Mouse (Mus musculus) inflammation-experienced regulatory T-cells (primary cell): ENCODE results near the gene Olfr351. TPM values are rescaled to one million over a fixed set of nuclear protein-coding genes. Genes with fewer than 3 reads are reported as not detected.

ENCODE experiments used
- polyA plus RNA-seq, 2 experiments: library from polyadenylated mRNA; unstranded; fragments of 100-300 nt; shearing (Covaris generic); gene quantifications; one replicate each; pipeline ENCODE4 v1.2.1; 2017

Gene Olfr351
- polyA plus RNA-seq: not detected

DNA sequence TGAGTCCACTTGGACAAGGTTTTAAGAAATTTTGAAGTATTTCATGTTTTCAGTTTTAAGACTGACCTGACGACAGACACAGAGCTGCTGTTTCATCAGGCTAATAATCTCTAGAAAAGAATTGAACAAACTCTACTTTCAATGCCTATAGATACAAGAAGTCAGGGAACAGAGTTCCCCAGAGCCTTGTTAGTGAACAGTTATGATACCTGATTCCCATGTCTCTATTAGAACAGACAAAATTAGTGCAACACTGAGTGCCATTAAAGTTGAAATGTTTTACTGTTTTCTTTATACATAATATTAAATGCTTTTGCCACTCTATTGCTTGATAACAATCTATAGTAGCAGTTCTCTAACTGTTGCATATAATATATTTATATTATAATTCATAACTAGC is at the start of gene Olfr351:
Gene Olfr351, minus strand, starts transcription at position 101 of the 400 bp plus-strand sequence.

GRCm38 (mm10) chr2:36905380-36905779 is 42.9 kb upstream of the Olfr351 start, which contains the start of gene Olfr354:
Gene Olfr354, plus strand, starts transcription at chr2:36905680.

DNA sequence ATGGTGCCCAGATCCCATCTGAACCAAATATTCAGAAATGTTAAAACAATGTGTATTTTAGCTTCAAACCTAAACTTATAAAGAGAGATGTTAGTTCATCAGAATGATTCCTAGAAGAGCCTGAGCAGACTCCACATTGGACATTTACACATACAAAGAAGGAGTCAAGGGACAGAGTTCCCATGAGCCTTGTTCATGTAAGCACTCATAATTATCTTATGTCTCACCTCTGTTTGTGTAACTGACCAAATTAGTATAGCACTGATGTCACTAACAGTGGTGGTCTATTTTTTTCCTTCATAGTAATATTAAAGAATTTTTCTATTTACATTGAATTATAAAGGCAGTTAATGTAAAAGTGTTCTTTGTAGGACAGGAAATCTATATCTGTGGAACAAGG is 30.4 kb upstream of the Olfr351 start, which contains the start of gene Olfr353:
Gene Olfr353, minus strand, starts transcription at position 101 of the 400 bp plus-strand sequence.

DNA sequence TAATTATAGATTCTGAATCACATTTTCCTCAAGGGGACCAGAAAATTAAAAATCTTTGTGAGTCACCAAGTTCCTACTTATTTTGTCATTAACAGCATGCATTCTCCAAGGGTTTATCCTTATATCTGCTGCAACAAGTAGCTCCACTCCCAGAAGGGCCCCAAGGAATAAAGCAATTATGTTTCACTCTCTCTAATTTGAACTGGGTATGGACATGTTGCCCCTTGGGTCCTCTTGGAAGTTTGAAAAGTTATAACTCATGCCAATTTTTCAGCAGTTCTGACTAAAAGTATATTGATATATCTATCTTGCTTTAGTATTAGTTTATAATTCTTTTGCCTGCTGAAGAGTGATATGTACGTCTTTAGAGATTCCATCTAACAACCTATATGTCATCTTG is 5.7 kb upstream of the Olfr351 start, which contains the start of gene Olfr352:
Gene Olfr352, plus strand, starts transcription at position 301 of the 400 bp plus-strand sequence.

DNA sequence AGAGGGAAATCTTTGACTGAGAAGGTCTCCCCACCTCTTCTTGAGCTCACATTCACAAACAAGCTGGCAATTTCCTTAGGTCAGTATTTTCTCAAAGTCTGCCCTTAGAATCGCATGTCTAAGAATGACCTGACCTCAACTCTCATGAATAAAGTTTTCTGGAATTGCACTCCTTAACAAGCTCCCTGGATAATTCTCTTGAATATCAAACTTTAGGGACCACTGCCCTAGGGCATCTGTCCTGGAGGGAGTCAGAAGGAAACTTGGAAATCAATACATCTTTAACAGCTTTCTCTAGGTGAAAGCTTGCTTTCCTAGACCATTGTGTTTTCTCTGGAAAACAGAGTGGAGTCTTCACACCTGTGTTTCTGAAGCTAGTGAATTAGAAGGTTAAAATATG is 16.4 kb downstream of the Olfr351 start, which contains the start of gene Olfr350:
Gene Olfr350, plus strand, starts transcription at position 301 of the 400 bp plus-strand sequence.

DNA sequence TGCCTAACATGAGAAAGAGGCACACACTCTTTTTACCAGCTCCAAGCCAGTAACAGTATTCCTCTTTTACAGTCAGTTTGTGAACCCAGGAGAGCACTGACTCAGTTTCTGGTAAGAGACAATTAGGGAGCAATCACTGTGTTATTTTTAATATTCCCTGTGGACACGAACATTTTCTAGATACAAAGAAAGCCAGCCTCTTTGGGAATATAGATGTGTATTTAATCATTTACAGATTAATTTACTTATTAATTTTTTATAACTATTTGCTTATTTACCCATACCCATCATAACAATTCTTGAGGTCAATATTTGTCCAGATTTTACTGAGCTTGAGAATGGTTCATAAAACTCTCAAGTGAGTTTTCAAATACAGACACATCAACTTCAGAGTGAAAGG is 45.5 kb downstream of the Olfr351 start, which contains the start of gene Olfr3:
Gene Olfr3, minus strand, starts transcription at position 101 of the 400 bp plus-strand sequence.

Other genes starting within 250 kb of the Olfr351 start
- 1 to 10 TPM in 1 of 2 experiments, not detected in 1; 1.7 TPM for gene Olfr345, start 222.6 kb downstream of the Olfr351 start, polyA plus RNA-seq
- under 1 TPM; 0.20 TPM for gene Olfr346, start 176.9 kb downstream of the Olfr351 start, polyA plus RNA-seq
- not detected for gene Olfr347, start 130.8 kb downstream of the Olfr351 start, polyA plus RNA-seq
- gene Olfr348, start 78.4 kb downstream of the Olfr351 start, polyA plus RNA-seq: not detected
- gene Olfr50, start 72.1 kb downstream of the Olfr351 start, polyA plus RNA-seq: under 1 TPM in 1 of 2 experiments, not detected in 1; 0.13 TPM
- not detected for gene Olfr3, start 45.6 kb downstream of the Olfr351 start, polyA plus RNA-seq
- gene Olfr350, start 16.4 kb downstream of the Olfr351 start, polyA plus RNA-seq: not detected
- under 1 TPM in 1 of 2 experiments, not detected in 1; 0.09 TPM for gene Olfr352, start 5.8 kb upstream of the Olfr351 start, polyA plus RNA-seq
- not detected for gene Olfr353, start 30.3 kb upstream of the Olfr351 start, polyA plus RNA-seq
- under 1 TPM; 0.05 to 0.31 TPM for gene Olfr354, start 43.0 kb upstream of the Olfr351 start, polyA plus RNA-seq
- gene Olfr355, start 66.2 kb upstream of the Olfr351 start, polyA plus RNA-seq: under 1 TPM; 0.37 to 0.56 TPM
- gene Olfr356, start 74.5 kb upstream of the Olfr351 start, polyA plus RNA-seq: not detected
- gene Olfr357, start 131.2 kb upstream of the Olfr351 start, polyA plus RNA-seq: not detected
- gene Olfr358, start 146.7 kb upstream of the Olfr351 start, polyA plus RNA-seq: under 1 TPM; 0.11 to 0.22 TPM
- not detected for gene Olfr360, start 203.1 kb upstream of the Olfr351 start, polyA plus RNA-seq
- gene Olfr361, start 226.6 kb upstream of the Olfr351 start, polyA plus RNA-seq: under 1 TPM; 0.07 to 0.10 TPM